14 mouse cellular contexts compared by ENCODE assay signal in genomic region chr4:154655134-154655910, GRCm38 (mm10). TPM values are rescaled to one million over a fixed set of nuclear protein-coding genes. Genes with fewer than 3 reads are reported as not detected.
DNase-seq lines count a peak whose midpoint lies in the region; TF ChIP-seq lines count a peak whose summit lies in the region.
"Had no signal": no experiment of that assay in that cellular context is flagged by ENCODE, and none has a peak within 500 bp of the region (broad histone marks: within the 10 kb centered on the region; RNA-seq: fewer than 3 reads in every experiment).

No protein-coding gene starts in this region.

- TF ChIP-seq CTCF in kidney, adult 2 months (conservative IDR thresholded peaks at IDR 0.05; ENCODE audit: insufficient read depth, insufficient read length, low read depth, low read length), result no peak

- no peaks in the 10 kb centered on the region for H3K27me3 ChIP-seq in kidney, adult 2 months (replicated peaks; ENCODE audit: control insufficient read depth, insufficient read depth, low read length)

- no peak overlapping the region for H3K27ac ChIP-seq in kidney, adult 2 months (ENCODE audit: insufficient read depth, low read depth, low read length)
- H3K27ac ChIP-seq: limb, embryonic 15.5 days had no signal

- H3K4me1 ChIP-seq in kidney, adult 2 months (ENCODE audit: control insufficient read depth, insufficient read depth, low read length), result no peaks in the 10 kb centered on the region

- 64% methylated on average over 15 of the region's 15 CpGs for WGBS in kidney, adult 2 months

- H3K36me3 ChIP-seq in kidney, adult 2 months (ENCODE audit: control insufficient read depth, insufficient read depth, low read length), result no peaks in the 10 kb centered on the region
- H3K36me3 ChIP-seq: limb, embryonic 15.5 days had no signal

- DNase-seq in adrenal gland, postnatal 25 days, result peak; percentile 53
- no peak for DNase-seq in adrenal gland, adult 8-10 months
- DNase-seq in kidney, adult 2 months, result peak; percentile 62
- DNase-seq in kidney, adult 11 months, result no peak
- peak; percentile 86 for DNase-seq in ES-CJ7 (ENCODE audit: low read depth, low spot score)
- DNase-seq in kidney, postnatal 4 days, result peak; percentile 33 to 38
- no peak for DNase-seq in thymus, postnatal 14 days
- no peak for DNase-seq in urinary bladder, adult 18-20 months (ENCODE audit: low spot score in 2 of 2)

- no peak for TF ChIP-seq POLR2A in kidney, adult 2 months (IDR thresholded peaks at IDR 0.05; ENCODE audit: low read depth, low read length)

- no peak overlapping the region for H3K4me3 ChIP-seq in kidney, adult 2 months (ENCODE audit: insufficient read depth, low read depth, low read length)
- H3K4me3 ChIP-seq: limb, embryonic 15.5 days had no signal

RNA-seq across cellular contexts. Expression of gene Actrt2, which starts 12.3 kb away (rescaled TPM):
- not detected in 2 replicates for total RNA-seq in adrenal gland, postnatal 25 days (2021)
- total RNA-seq in adrenal gland, adult 8-10 months (2022), result not detected
- polyA plus RNA-seq in kidney, adult 2 months (2012; rRNA removed), result 0.05 and 0.06 TPM in 2 replicates
- total RNA-seq: hematopoietic stem cell, adult 5-6 weeks; megakaryocyte-erythroid progenitor cell, adult 5-6 weeks had no signal
- polyA plus RNA-seq: forebrain, embryonic 16.5 days; large intestine, adult 2 months; limb, embryonic 15.5 days; neural tube, embryonic 14.5 days had no signal

RNA-seq across cellular contexts. Expression of gene Prdm16, which starts 18.6 kb away (rescaled TPM):
- 3.9 and 6.5 TPM in 2 replicates for total RNA-seq in adrenal gland, postnatal 25 days (2021)
- 1 to 10 TPM; 2.9 to 5.5 (median 3.8) TPM for total RNA-seq in adrenal gland, adult 8-10 months (2022)
- 7.1 and 8.5 TPM in 2 replicates for polyA plus RNA-seq in kidney, adult 2 months (2012; rRNA removed)

Comparison
In these comparisons a context has a peak if more than half of its experiments do, and no peak if none do; other contexts are left out.
1. DNase-seq: peak in adrenal gland, postnatal 25 days (single experiment), kidney, adult 2 months (single experiment), ES-CJ7 (single experiment) and kidney, postnatal 4 days (2 of 2); none in adrenal gland, adult 8-10 months (single experiment), kidney, adult 11 months (single experiment), thymus, postnatal 14 days (single experiment) and urinary bladder, adult 18-20 months (0 of 2).